Mouse (Mus musculus) liver (tissue): ENCODE results near the gene Usp39.

Source experiments
- DNase-seq: peaks from one replicate; pipeline ENCODE4 v3.0.0-alpha.2; 2020; ENCODE audit warnings: mixed read lengths

Usp39 gene

DNA sequence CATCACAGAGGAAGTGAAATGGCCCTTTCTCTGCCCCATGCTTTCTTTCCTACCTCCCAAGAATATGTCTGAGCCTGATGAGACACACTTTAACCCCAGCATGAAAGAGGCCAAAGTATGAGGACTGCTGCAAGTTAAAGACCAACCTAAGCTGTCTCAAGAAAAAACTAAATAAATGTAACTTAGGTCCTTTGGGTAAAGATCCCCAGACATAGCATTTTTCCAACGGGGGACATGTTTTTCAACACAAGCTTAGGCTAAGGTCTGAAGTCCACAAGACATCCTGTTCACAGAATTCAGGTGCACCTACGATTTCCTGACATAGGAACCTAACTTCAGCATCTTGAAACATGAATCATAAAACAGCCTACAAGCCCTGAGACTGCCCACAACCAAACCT is 5.2 kb upstream of the Usp39 start:
- DNase-seq: no peak

DNA sequence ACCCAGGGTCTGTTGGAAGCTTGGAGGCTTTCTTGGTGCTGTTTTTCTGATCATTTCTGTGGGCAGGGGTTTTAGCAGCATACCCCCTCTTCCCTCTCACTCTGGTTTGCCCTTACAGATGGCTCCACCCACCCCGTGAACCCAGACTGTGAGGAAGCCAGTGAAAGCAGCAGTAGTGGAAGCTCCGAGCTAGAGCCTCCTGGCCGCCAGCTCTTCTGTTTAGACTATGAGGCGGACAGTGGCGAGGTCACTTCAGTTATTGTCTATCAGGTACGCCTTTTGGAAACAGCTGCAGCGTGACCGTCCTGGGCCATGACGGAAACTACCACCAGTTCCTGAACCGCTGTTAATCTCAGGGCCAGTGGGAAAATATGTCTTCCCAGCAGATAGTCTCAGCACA is 3.4 kb upstream of the Usp39 start:
- DNase-seq: peak; percentile 32

DNA sequence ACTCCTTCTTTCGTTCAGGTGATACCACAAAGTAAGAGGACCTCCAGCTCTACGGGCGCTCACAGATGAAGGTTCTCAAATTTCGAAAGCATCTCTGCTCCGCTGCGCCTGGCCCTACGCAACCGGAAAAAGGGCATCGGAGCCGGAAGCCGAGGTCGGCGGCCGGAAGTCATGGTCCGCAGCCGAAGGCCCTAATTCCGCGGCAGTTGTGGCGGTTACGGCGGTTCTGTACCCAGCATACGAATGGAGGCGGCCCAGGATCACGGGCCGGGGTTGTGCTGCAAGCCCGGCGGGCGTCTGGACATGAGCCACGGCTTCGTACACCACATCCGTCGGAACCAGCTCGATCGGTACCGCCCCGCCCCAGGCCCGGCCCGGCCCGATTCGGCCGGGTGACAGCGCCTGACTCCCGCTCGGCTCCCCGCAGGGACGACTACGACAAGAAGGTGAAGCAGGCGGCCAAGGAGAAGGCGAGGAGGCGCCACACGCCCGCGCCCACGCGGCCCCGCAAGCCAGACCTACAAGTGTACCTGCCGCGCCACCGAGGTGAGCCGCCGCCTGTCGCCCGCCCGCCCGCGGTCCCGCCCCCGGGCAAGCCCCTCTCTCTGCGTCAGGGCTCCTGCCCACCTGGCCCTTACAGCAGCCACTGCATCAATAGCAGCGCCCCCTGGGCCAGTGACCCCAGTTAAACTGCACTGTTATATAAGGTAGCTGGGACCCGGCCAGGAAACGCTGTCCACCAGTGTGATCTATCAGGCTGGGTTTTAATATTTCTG is 2.4 kb upstream of the Usp39 start, which contains the start of gene 0610030E20Rik:
0610030E20Rik (plus strand) TSS at position 152 of the 776 bp plus-strand sequence.
- peak; percentile 86 for DNase-seq

DNA sequence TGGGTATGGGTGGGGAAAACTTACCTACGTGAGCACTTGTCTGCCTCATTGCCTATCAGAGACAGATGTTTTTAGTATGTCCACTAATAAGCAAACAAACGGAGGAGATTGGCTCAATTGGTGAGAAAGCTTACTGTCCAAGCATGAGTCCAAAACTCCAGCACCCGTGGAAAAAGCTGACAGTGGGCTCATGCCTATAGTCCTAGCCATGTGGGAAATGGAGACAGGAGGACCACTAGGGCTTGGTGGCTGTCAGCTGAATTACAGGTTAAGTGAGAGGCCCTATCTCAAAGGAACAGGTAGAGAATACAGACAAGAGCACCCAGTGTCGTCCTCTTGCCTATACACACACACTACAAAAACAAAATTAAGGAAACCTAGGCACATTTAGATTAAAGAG is 1.3 kb upstream of the Usp39 start:
- no peak for DNase-seq

DNA sequence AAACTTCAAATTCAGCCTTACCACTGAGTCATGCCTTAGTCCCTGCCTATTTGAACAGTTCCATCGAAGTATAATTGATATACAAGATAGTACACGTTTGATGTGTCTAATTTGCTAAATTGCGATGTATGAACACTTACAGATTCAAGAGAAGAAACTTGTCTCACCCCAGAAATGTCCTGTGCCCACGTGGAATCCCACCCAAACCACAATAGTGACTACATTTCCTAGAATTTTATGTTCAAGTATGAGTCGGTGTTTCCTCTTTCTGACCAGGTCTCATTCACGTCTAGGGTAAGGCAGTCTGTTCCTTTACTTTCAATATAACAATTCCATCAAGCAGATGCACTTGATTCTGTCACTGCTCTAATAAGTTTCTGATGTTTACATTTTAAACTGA is 649 bp upstream of the Usp39 start:
- no peak for DNase-seq

DNA sequence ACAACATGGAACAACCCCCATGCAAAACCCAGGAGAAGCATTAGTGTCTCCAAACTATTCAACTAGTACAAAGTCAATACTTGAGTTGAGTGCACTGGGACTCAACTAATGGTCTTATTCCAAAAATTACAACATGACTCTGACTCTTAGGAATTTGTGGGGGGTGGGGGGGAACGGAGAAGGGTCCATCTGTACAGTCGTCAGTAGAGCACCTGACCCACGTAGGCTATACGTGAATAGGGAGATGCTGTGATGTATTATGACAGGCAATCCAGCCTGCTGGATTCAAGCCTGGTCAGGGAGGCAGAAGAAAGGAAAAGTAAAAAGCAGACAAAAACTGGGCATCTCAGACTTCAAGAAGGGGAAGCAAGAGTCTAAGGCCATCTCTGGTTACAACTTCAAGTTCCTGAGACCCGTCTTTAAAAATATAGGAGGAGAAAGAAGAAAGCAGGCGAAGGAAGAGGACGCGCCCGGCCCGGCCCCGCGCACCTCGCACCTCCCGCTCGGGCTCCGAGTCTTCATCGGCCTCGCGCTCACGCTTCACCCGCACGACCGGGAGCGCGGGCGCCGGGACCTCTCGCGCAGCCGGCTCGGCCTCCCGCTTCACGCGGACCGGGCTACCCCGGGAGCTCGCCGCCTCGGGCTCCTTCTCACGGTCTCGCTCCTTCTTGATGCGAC is 449 bp downstream of the Usp39 start:
- no peak for DNase-seq

DNA sequence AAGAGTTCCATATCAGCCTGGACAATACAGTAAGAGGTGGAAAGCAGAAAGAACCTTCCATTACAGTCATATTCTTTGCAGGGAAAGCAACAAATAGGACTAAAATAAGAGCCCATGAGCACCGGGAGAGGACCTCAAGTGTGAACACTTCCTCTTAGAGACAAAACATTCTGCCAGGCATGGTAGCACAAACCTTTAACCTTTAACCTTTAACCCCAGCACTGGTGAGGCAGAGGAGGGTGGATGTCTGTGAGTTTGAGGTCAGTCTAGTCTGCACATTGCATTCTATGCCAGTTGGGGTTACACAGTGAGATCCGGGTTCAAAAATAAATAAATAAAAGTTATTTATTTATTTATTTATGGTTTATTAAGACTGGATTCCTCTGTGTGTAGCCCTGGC is 4.5 kb downstream of the Usp39 start:
- no peak for DNase-seq

DNA sequence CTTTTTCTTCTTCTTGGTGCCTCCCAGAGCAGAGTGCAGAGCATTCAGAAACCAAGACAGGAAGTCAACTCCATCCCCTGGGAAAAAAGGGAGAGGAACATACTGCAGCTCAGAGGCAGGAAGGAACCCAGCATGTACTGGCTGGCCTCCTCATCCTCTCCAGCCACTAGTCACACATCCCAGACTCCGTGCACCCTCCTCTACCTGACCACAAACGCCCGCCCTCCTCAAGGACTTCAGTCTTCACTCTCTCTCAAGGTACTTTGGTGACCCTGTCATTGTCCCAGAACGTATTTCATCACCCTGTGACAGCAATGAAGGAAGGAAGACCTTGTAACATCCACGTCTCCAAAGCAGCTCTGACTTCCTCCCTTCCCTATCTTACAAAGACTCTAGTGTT is 11.9 kb downstream of the Usp39 start:
- no peak for DNase-seq

DNA sequence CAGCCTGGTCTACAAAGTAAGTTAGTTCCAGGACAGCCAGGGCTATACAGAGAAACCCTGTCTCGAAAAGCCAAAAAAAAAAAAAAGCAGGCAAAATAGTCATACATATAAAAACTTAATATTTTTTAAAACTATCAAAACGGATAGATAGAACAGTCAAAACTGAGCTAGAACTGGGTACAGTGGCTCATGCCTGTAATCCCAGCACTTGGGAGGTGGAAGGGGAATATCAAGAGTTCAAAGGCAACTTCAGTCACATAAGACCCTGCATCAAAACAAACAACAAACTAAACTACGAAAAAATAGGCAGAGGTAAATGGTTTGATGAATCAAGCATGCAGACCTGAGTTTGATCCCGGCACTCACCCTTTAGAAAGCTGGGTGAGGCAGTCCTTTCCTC is 14.9 kb downstream of the Usp39 start:
- DNase-seq: no peak

DNA sequence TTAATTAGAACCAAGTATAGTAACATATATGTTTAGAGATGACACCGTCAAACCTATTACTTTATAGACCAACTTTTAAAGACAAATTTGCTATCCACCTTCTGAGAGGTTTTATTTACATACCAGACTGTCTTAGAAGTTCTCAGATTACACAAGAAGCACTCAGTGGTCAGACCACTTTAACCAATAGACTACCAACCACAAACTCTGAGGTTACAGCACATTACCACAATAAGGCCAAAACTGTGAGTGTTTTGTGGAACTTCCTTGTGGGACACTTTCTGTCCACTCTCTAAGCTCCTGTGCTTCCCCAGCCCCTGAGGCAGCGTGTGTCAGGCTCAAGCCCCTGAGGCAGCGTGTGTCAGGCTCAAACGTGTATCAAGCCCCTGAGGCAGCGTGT is 16.0 kb downstream of the Usp39 start:
- no peak for DNase-seq

DNA sequence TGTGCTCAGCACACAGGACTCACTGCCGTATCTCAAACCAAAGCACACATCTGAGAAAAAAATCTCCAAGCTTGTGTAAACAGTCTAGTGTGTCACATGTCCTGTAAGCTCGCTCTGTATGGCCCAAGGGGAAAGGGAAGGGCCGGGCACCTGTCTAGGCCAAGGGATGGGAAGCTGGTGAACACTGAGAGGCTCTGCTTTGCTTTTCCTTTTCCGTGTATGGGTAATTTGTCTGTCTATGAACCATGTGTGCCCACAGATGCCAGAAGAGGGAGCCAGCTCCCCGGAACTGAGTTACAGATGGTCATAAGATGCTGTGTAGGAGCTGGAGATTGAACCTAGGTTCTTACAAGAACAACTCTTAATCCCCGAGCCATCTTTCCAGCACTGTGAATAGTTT is 18.7 kb downstream of the Usp39 start:
- peak; percentile 56 for DNase-seq

DNA sequence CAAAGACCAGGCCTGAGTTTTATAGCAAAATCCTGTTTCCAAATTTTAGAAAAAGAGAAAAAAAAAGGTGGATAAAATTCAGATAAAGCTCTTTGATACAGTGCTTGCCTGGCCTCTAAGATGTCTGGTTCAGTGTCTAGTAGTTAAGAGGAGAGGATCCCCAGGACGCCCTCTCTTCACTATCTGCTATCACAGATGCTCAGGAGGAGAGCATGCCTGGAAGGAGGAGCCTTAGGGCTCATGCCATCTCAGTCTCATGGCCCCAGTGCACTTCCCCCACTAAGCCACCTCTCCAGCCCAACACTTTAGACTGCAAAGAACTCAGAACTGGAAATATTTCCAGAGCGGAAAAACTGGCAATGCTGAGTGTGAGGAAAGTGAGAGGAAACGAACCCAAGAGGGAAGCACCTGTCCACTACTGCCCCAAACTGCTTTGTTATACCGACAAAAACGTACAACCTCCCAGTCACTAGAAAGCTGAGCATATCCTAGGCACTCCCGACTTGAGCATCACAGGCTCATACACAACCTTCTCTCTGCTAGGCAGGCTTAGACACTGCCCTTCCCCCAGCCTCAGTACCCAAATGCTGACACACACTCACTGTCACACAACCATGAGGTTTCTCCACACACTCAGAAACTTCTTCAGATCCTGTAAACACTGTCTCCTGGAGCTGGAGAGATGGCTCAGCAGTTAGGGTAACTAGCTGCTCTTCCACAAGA is 21.0 kb downstream of the Usp39 start:
- DNase-seq: peak; percentile 76

DNA sequence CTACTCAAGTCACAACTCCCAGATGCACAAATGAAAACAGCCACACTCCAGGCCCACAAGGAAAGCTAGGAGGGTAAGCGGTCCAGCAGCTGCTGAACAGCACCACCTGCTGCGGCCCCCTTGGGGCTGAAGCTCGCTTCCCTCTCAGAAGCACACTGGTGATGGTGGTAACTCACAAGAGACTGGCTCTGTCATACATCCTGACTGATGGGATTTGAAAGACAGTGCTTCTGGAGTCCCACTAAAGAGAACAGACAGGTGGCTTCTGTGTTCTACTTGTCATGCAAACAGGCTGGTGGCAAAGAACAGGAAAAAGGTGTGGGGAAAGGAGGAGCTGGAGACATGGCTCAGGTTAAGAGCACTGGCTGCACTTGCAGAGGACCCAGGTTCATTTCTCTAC is 22.0 kb downstream of the Usp39 start:
- DNase-seq: no peak

DNA sequence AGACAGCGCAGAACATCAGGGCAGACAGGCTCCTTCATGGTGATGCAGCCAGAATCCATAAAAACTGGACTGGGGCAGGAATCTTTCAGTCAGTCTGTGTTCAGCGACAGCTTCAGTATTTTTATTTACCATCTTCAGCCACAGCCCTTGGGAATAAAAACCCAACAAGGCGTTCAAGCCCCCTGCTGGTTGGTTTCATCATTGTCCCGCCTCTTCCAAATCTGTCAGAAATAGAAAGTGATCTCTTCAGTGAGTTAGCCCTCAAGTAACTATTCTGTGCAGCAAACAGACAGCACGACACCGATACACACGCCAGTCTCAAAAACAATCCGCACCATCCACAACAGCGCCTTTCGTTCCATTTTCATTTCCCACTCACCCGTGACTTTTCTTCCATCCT is 26.0 kb downstream of the Usp39 start:
- DNase-seq: peak; percentile 52

DNA sequence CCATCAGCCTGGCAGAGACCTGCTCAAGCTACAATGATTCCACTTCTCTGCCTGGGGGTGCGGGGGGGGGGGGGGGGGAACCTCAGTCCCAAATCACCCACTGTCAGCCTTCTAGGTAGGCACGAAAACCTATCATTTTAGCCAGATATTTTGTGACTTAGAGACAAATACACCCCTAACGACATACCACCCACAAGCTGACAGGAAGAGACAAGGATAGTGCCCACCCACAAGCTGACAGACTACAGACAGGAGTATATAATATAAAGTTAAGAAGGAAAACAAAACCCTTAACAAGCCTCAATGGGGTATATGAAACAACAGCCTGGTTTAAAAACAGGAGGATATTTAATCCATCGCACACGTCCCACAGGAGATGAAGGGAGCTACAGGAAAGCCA is 26.5 kb downstream of the Usp39 start:
- peak; percentile 15 for DNase-seq

DNA sequence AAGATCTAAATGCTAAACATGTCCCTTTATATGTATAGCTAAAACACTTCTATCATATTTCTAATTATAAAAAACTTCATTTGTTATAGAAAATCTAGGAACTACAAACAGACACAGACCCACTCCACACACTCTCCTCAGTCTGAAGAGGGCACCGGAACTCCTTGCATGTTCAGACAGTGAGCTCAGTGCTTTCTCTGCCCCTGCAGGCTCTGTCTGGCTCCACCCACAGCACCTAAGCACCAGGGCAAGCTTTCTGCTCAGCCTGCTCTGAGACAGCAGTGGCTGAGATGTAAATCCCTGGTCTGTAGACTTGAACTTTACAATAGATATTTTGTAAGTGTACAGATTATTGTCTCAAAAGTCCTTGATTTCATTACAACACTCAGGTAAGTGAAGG is 28.9 kb downstream of the Usp39 start:
- no peak for DNase-seq

DNA sequence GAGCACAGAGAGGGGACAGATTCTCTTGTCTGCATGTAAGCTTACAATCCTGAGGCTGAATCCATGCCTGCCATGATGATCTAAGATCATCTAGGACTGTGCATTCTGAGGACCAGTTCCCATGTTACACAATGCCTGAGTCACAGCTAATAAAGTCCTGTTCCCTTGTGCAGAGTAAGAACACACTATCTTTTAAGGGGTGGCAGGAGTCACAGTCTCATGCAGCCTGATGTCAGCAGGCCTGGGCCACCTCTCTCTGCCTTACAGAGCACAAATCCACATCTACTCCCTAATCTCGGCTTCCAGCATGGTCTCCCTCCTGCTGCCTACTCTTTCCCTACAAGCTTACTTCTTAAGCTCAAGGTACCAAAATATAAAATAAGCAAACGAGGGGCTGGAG is 29.6 kb downstream of the Usp39 start:
- no peak for DNase-seq

DNA sequence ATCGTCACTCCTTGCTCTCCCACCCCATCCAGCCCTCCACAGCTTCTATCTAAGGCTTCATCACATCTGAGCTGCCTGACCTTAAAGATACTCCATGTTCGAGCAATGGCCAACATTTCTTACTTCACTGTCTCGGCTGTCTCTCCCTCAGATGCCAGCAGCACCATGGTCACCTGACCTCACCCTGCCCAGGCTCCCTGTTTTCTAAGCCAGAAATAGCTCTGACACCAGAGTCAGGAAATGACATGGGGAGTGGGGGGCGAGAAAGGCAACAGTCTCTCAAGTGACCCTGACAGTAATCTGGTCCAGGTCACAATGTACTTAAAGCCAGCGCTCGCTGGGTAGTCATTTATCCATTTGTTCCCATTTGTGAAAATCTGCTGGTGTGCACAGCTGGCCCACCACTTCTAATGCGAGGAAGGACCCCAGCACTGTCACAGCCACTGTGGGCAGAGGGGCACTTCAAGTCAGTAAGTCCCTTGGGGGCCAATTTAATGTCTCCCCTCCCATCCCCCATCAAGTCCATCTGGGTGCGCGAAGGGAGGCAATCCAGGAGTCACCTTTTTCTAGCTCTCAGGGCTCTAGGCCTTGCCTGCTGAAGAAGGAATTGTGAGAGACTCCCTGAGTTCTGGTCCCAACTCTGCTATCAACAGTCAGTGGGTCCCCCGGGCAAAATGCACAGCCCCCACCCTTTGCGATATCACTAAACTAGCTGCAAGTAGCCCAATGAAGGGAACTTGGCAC is 31.7 kb downstream of the Usp39 start:
- no peak for DNase-seq

DNA sequence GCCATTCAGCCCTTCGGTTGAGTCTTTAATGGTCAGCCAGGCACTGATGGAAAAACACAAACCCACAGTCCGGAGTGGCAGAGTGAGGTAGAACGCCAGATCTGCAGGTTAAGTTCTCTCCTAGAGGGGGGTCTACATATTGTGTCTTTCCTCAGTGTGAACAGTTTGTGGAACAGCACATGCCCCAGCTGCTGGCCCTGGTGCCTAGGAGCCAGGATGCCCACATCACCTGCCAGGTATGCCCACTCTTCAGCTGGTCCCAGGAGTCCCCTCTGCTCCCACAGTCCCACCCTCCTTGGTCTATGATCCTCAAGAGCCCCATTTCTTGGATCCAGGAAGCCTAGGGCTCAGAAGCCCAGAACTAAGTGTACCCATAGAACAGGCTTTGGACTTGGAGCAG is 32.8 kb downstream of the Usp39 start:
- DNase-seq: no peak

DNA sequence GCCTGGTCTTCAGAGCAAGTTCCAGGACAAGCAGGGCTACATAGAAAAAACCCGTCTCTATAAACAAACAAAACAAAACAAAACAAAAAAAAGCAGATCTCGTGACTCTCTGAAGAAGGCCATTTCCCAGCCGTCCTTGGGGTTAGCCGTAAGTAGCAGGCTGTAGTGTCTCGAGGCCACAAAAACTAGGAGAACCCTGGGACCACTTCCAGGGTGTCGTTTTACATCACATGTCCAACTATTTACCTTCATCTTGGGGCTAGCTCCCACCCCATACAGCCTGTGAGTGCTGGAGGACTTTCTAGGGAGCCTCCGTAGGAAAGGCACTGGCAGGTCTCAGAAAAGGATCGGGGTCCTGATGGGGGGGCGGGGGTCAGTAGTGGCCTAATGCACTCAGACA is 41.5 kb downstream of the Usp39 start:
- no peak for DNase-seq

DNA sequence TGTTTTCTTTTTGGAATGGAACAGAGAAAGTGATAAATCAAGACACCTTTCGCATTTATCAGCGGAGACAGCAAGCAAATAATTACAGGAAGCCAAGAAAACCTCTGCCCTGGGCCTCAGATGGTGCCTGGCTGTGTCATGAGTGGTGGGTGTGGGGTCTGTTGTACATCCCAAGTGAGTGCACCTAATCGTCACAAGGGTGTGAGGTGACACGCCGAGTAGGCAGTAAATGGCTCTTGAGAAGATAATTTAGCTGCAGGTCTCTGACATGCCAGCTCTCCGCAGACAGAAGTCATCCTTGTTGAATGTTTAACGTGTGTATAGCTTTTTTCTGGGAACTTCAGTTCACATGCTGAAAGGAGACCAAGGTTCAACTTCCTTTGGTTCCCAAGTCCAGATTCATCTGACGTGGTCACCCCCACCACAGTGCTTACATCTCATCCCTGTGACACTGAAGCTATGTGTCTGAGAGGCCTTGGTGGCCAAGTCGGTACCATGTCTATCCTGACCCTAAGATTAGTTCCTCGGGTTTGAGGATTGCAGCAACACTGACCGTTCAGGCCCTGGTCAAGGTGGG is 42.5 kb downstream of the Usp39 start:
- no peak for DNase-seq

DNA sequence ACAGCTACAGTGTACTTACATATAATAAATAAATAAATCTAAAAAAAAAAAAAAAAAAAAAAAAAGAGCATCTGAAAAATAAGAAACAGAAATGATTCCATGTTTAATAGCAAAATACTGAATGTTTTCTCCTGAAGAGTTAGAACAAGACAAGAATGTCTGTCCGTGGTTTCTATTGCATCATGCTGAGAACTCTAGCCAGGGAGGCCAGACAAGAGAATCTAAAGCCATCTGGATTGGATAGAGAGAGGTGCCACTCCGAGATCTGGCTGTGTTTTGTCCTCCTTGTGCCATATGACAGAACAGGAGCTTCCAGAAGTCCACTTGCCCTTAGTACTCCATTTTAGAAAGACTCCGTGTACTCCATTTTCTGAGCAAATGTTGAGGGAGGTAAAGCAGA is 47.2 kb downstream of the Usp39 start:
- DNase-seq: no peak
